Mouse (Mus musculus): Measurements from ENCODE around the gene Eml2. TPM values are rescaled to one million over a fixed set of nuclear protein-coding genes. Genes with fewer than 3 reads are reported as not detected.

Eml2 gene
- polyA plus RNA-seq, 1 experiment from 2014 or later: 7.3 TPM

GRCm38 (mm10) chr7:19179936-19180335 lies 3.7 kb downstream of the Eml2 start:
- Histone ChIP-seq H3K27ac (no peak overlapping the region), H3K4me3 (replicated peaks) (no peak overlapping the region), H3K9ac (no peak overlapping the region), H3K9me3 (no peaks in the 10 kb centered on the region; the same call in 1 of the 2 replicates), H3K4me1 (replicated peaks) (peaks cover 21% of the 10 kb centered on the region), H3K36me3 (no peaks in the 10 kb centered on the region), H3K27me3 (replicated peaks) (peaks cover 50% of the 10 kb centered on the region), H3K4me2 (replicated peaks) (no peak overlapping the region)
- ATAC-seq: no peak
- 39% methylated on average over 6 of the region's 6 CpGs for WGBS

GRCm38 (mm10) chr7:19180862-19181429 lies 4.7 kb downstream of the Eml2 start:
- H3K36me3 ChIP-seq: no peaks in the 10 kb centered on the region

GRCm38 (mm10) chr7:19184250-19184649 lies 8.0 kb downstream of the Eml2 start:
- H3K4me2 ChIP-seq (replicated peaks): no peak overlapping the region
- no peak for ATAC-seq
- H3K27ac ChIP-seq: no peak overlapping the region
- H3K4me3 ChIP-seq (replicated peaks): no peak overlapping the region
- 86% methylated on average over 2 of the region's 2 CpGs for WGBS
- H3K9ac ChIP-seq: no peak overlapping the region
- H3K9me3 ChIP-seq: no peaks in the 10 kb centered on the region
- peaks cover 12% of the 10 kb centered on the region for H3K27me3 ChIP-seq (replicated peaks)
- no peaks in the 10 kb centered on the region for H3K36me3 ChIP-seq
- peaks cover 13% of the 10 kb centered on the region for H3K4me1 ChIP-seq (replicated peaks)

More at GRCm38 (mm10) chr7:19180862-19181429, 4.7 kb downstream of the Eml2 start:
- ATAC-seq: peak; percentile 65
- Histone ChIP-seq H3K9ac (peak overlapping the region; percentile 57), H3K4me3 (replicated peaks) (peak overlapping the region; percentile 48), H3K4me2 (replicated peaks) (peak overlapping the region; percentile 88), H3K27me3 (replicated peaks) (peaks cover 43% of the 10 kb centered on the region), H3K9me3 (no peaks in the 10 kb centered on the region; the same call in 1 of the 2 replicates), H3K27ac (no peak overlapping the region), H3K4me1 (replicated peaks) (peaks cover 20% of the 10 kb centered on the region)
- under 1% methylated on average over 27 of the region's 27 CpGs for WGBS

DNA sequence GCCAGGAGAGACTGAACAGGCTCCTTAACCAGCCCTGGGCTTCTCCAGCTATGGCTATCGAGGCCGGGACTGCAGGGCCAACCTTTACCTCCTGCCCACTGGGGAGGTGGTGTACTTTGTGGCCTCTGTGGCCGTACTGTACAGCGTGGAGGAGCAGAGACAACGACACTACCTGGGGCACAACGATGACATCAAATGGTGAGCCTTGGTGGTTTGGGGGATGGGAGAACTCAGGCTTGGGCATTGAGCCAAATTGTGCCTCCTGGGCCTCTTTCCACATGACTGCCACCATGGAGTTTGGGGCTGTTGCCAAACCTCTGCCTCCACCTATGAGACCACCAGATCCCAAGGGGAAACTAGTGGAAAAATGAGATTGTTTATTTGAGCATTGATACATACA lies 8.5 kb downstream of the Eml2 start:
- H3K36me3 ChIP-seq: no peaks in the 10 kb centered on the region
- no peak overlapping the region for H3K4me2 ChIP-seq (replicated peaks)
- peaks cover 7% of the 10 kb centered on the region for H3K27me3 ChIP-seq (replicated peaks)
- no peak overlapping the region for H3K27ac ChIP-seq
- 88% methylated on average over 6 of the region's 6 CpGs for WGBS
- no peak overlapping the region for H3K9ac ChIP-seq
- H3K9me3 ChIP-seq: no peaks in the 10 kb centered on the region
- no peak overlapping the region for H3K4me3 ChIP-seq (replicated peaks)
- peaks cover 9% of the 10 kb centered on the region; the same call in 1 of the 2 replicates for H3K4me1 ChIP-seq (replicated peaks)
- ATAC-seq: no peak

- no peak for ATAC-seq
- Histone ChIP-seq H3K9ac (no peak overlapping the region), H3K9me3 (no peaks in the 10 kb centered on the region), H3K27ac (no peak overlapping the region), H3K27me3 (replicated peaks) (no peaks in the 10 kb centered on the region), H3K4me3 (replicated peaks) (no peak overlapping the region), H3K36me3 (peaks cover 13% of the 10 kb centered on the region; the same call in 1 of the 2 replicates), H3K4me2 (replicated peaks) (no peak overlapping the region), H3K4me1 (replicated peaks) (no peaks in the 10 kb centered on the region)
- 96% methylated on average over 4 of the region's 4 CpGs for WGBS
Observed at GRCm38 (mm10) chr7:19194676-19195075, 18.5 kb downstream of the Eml2 start.

- WGBS: 57% methylated on average over 6 of the region's 6 CpGs
- no peaks in the 10 kb centered on the region for H3K27me3 ChIP-seq (replicated peaks)
- ATAC-seq: no peak
- H3K4me2 ChIP-seq (replicated peaks): no peak overlapping the region
- H3K27ac ChIP-seq: no peak overlapping the region
- no peaks in the 10 kb centered on the region for H3K9me3 ChIP-seq
- no peaks in the 10 kb centered on the region for H3K4me1 ChIP-seq (replicated peaks)
- H3K36me3 ChIP-seq: peaks cover 13% of the 10 kb centered on the region; the same call in 1 of the 2 replicates
- H3K9ac ChIP-seq: no peak overlapping the region
- no peak overlapping the region for H3K4me3 ChIP-seq (replicated peaks)
Observed at GRCm38 (mm10) chr7:19196676-19197075, 20.5 kb downstream of the Eml2 start.

- Histone ChIP-seq H3K9ac (no peak overlapping the region), H3K4me2 (replicated peaks) (no peak overlapping the region), H3K27me3 (replicated peaks) (no peaks in the 10 kb centered on the region), H3K27ac (no peak overlapping the region), H3K36me3 (peaks cover 13% of the 10 kb centered on the region; the same call in 1 of the 2 replicates), H3K4me3 (replicated peaks) (no peak overlapping the region), H3K4me1 (replicated peaks) (no peaks in the 10 kb centered on the region), H3K9me3 (no peaks in the 10 kb centered on the region)
- ATAC-seq: no peak
- whole genome bisulfite sequencing: 39% methylated on average over 2 of the region's 2 CpGs
Observed at GRCm38 (mm10) chr7:19197985-19198384, 21.8 kb downstream of the Eml2 start.

GRCm38 (mm10) chr7:19201660-19202059 lies 25.4 kb downstream of the Eml2 start:
- Histone ChIP-seq H3K36me3 (peaks cover 6% of the 10 kb centered on the region), H3K4me3 (replicated peaks) (no peak overlapping the region), H3K27me3 (replicated peaks) (no peaks in the 10 kb centered on the region), H3K9ac (no peak overlapping the region), H3K4me1 (replicated peaks) (no peaks in the 10 kb centered on the region), H3K9me3 (no peaks in the 10 kb centered on the region), H3K27ac (no peak overlapping the region), H3K4me2 (replicated peaks) (no peak overlapping the region)
- 75% methylated on average over 15 of the region's 15 CpGs for WGBS
- peak; percentile 66 for ATAC-seq

DNA sequence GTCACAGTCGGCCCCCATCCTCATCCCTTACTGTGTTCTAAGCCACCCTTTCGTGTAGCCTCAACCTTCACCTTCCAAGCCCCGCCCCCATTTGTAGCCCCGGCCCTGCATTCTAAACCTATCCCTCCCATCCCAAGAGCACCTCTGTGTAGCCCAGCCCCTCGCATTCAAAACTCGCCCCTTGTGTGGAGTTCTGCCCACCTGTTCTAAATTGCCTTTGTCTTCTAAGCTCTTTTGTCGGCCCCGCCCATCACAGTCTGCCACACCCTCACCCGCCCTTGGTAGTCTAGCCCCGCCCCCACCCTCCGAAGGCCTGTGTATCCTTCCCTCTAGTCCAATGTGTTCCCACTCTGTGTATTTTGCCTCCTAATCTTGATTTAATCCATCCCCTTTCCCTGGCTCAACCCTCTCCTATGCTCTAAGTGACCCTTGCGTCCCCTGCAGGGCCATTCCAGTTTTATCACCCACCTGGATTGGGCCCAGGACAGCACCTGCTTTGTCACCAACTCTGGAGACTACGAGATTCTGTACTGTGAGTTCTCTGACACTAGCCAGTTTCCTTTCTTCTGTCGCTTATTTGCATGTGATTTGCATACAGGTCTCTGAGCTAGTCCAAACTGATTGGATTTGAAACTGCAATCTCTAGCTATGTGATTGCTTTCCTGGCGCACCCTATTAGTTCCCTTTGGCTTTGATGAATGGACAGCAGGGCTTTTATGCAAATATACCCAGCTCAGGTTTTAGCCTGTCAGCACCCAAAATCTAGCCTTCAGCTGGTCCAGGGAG lies 26.0 kb downstream of the Eml2 start:
- no peak overlapping the region for H3K27ac ChIP-seq
- ATAC-seq: peak; percentile 58
- peaks cover 6% of the 10 kb centered on the region for H3K36me3 ChIP-seq
- no peak overlapping the region for H3K4me2 ChIP-seq (replicated peaks)
- WGBS: 50% methylated on average over 15 of the region's 15 CpGs
- no peaks in the 10 kb centered on the region for H3K9me3 ChIP-seq
- H3K27me3 ChIP-seq (replicated peaks): no peaks in the 10 kb centered on the region
- H3K4me3 ChIP-seq (replicated peaks): no peak overlapping the region
- H3K9ac ChIP-seq: no peak overlapping the region
- no peaks in the 10 kb centered on the region for H3K4me1 ChIP-seq (replicated peaks)

- Histone ChIP-seq H3K27ac (no peak overlapping the region), H3K9me3 (no peaks in the 10 kb centered on the region), H3K4me3 (replicated peaks) (no peak overlapping the region), H3K27me3 (replicated peaks) (no peaks in the 10 kb centered on the region), H3K9ac (no peak overlapping the region), H3K4me1 (replicated peaks) (peaks cover 7% of the 10 kb centered on the region), H3K36me3 (peaks cover 6% of the 10 kb centered on the region), H3K4me2 (replicated peaks) (no peak overlapping the region)
- no peak for ATAC-seq
- WGBS: 82% methylated on average over 13 of the region's 13 CpGs
Observed at GRCm38 (mm10) chr7:19208201-19208910, 32.1 kb downstream of the Eml2 start.

DNA sequence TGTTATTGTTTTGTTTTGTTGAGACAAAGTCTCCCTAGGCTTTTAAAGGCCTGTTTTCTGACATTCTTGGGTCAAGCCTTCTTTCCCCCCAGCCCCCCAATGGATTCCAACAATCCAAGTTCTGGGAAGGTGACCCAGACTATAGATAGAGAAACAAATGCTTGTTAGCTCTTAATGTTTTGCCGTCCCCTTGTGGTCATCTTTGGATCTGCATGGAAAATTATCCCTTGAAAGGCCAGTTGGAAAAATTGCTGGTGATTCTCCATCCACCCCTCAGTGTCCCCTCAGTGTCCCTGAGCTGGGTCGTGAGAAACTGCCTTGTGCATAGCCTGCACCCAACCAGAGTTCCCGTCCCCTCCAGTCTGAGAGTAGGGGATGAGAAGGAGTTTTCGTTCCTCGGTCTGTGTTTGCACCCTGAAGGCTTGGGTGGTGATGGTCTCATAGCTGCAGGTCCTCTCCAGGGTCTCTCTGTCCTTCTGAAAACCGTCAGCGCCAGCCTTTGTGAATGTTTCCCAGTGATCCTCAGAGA lies 32.8 kb downstream of the Eml2 start:
- Histone ChIP-seq H3K9ac (no peak overlapping the region), H3K9me3 (no peaks in the 10 kb centered on the region), H3K27me3 (replicated peaks) (no peaks in the 10 kb centered on the region), H3K4me1 (replicated peaks) (peaks cover 7% of the 10 kb centered on the region), H3K4me3 (replicated peaks) (no peak overlapping the region), H3K36me3 (peaks cover 6% of the 10 kb centered on the region), H3K4me2 (replicated peaks) (no peak overlapping the region), H3K27ac (no peak overlapping the region)
- 50% methylated on average over 7 of the region's 7 CpGs for WGBS
- no peak for ATAC-seq

GRCm38 (mm10) chr7:19209494-19209893 lies 33.3 kb downstream of the Eml2 start:
- Histone ChIP-seq H3K27me3 (replicated peaks) (no peaks in the 10 kb centered on the region), H3K9me3 (no peaks in the 10 kb centered on the region), H3K4me3 (replicated peaks) (no peak overlapping the region), H3K27ac (no peak overlapping the region), H3K4me1 (replicated peaks) (peaks cover 7% of the 10 kb centered on the region), H3K4me2 (replicated peaks) (no peak overlapping the region), H3K36me3 (peaks cover 6% of the 10 kb centered on the region), H3K9ac (no peak overlapping the region)
- WGBS: 79% methylated on average over 4 of the region's 4 CpGs
- ATAC-seq: no peak
